ENCODE assay signal across 19 mouse cellular contexts in genomic region chr4:116063855-116064254, GRCm38 (mm10). TPM values are rescaled to one million over a fixed set of nuclear protein-coding genes. Genes with fewer than 3 reads are reported as not detected.
A peak's percentile ranks its signal among the peaks of the same experiment; 100 is the strongest.
DNase-seq lines count a peak whose midpoint lies in the region; ATAC-seq and TF ChIP-seq lines count a peak whose summit lies in the region.
"Had no signal": no experiment of that assay in that cellular context is flagged by ENCODE, and none has a peak within 500 bp of the region (broad histone marks: within the 10 kb centered on the region; RNA-seq: fewer than 3 reads in every experiment).

No protein-coding gene starts in this region.

- no peak for ATAC-seq in heart, embryonic 12.5 days (ENCODE audit: insufficient number of reproducible peaks, low FRiP score)
- ATAC-seq in liver, embryonic 11.5 days (replicated peaks; ENCODE audit: low FRiP score): peak; percentile 55; the same call in 1 of the 2 replicates
- peak; percentile 55; the same call in 1 of the 2 replicates for ATAC-seq in liver, embryonic 16.5 days (ENCODE audit: low read depth)
- ATAC-seq: forebrain, embryonic 15.5 days had no signal

- H3K36me3 ChIP-seq in heart, embryonic 12.5 days: peaks cover 37% of the 10 kb centered on the region
- peaks cover 25% of the 10 kb centered on the region for H3K36me3 ChIP-seq in liver, embryonic 11.5 days (ENCODE audit: control insufficient read depth, insufficient read depth, low read length)
- H3K36me3 ChIP-seq in liver, embryonic 16.5 days (ENCODE audit: control insufficient read depth, insufficient read depth): peaks cover 24% of the 10 kb centered on the region
- peaks cover 35% of the 10 kb centered on the region for H3K36me3 ChIP-seq in thymus, adult 2 months (ENCODE audit: control insufficient read depth, insufficient read depth, low read length)
- H3K36me3 ChIP-seq in kidney, adult 2 months (ENCODE audit: control insufficient read depth, insufficient read depth, low read length): peaks cover 7% of the 10 kb centered on the region

- H3K27me3 ChIP-seq in heart, embryonic 12.5 days (replicated peaks): no peaks in the 10 kb centered on the region
- no peaks in the 10 kb centered on the region for H3K27me3 ChIP-seq in liver, embryonic 11.5 days (replicated peaks; ENCODE audit: control insufficient read depth, insufficient read depth, low read length)
- no peaks in the 10 kb centered on the region for H3K27me3 ChIP-seq in liver, embryonic 16.5 days (ENCODE audit: control insufficient read depth, insufficient read depth, low read depth, low read length)
- H3K27me3 ChIP-seq in thymus, adult 2 months (ENCODE audit: control insufficient read depth, insufficient read depth, low read length): no peaks in the 10 kb centered on the region
- H3K27me3 ChIP-seq in kidney, adult 2 months (replicated peaks; ENCODE audit: control insufficient read depth, insufficient read depth, low read length): no peaks in the 10 kb centered on the region
- H3K27me3 ChIP-seq: embryonic facial prominence, embryonic 12.5 days; forebrain, embryonic 15.5 days had no signal

- H3K27ac ChIP-seq in heart, embryonic 12.5 days (ENCODE audit: poor library complexity, severe bottlenecking): no peak overlapping the region
- no peak overlapping the region for H3K27ac ChIP-seq in liver, embryonic 11.5 days (ENCODE audit: low read depth, low read length)
- H3K27ac ChIP-seq in liver, embryonic 16.5 days (ENCODE audit: low read length): no peak overlapping the region
- H3K27ac ChIP-seq in thymus, adult 2 months (ENCODE audit: control insufficient read depth, insufficient read depth, low read length): no peak overlapping the region
- H3K27ac ChIP-seq in kidney, adult 2 months (ENCODE audit: insufficient read depth, low read depth, low read length): no peak overlapping the region
- H3K27ac ChIP-seq: embryonic facial prominence, embryonic 12.5 days; forebrain, embryonic 15.5 days; heart, adult 2 months; hindbrain, embryonic 10.5 days; hindbrain, embryonic 14.5 days had no signal

- peaks cover 6% of the 10 kb centered on the region; the same call in 1 of the 2 replicates for H3K4me1 ChIP-seq in heart, embryonic 12.5 days (replicated peaks)
- peaks cover 3% of the 10 kb centered on the region; the same call in 1 of the 2 replicates for H3K4me1 ChIP-seq in liver, embryonic 11.5 days (replicated peaks; ENCODE audit: control insufficient read depth, insufficient read depth, low read length)
- no peaks in the 10 kb centered on the region for H3K4me1 ChIP-seq in liver, embryonic 16.5 days (ENCODE audit: control insufficient read depth, low read depth, low read length)
- H3K4me1 ChIP-seq in thymus, adult 2 months (replicated peaks; ENCODE audit: control insufficient read depth, insufficient read depth, low read length): no peaks in the 10 kb centered on the region
- H3K4me1 ChIP-seq in kidney, adult 2 months (ENCODE audit: control insufficient read depth, insufficient read depth, low read length): no peaks in the 10 kb centered on the region
- H3K4me1 ChIP-seq: embryonic facial prominence, embryonic 12.5 days; forebrain, embryonic 15.5 days; hindbrain, embryonic 10.5 days had no signal

- H3K4me3 ChIP-seq in heart, embryonic 12.5 days: no peak overlapping the region
- no peak overlapping the region for H3K4me3 ChIP-seq in liver, embryonic 11.5 days (ENCODE audit: low read depth, low read length)
- no peak overlapping the region for H3K4me3 ChIP-seq in liver, embryonic 16.5 days (ENCODE audit: low read depth, low read length)
- no peak overlapping the region for H3K4me3 ChIP-seq in thymus, adult 2 months (ENCODE audit: control insufficient read depth, insufficient read depth, low read length)
- H3K4me3 ChIP-seq in kidney, adult 2 months (ENCODE audit: insufficient read depth, low read depth, low read length): no peak overlapping the region
- H3K4me3 ChIP-seq: embryonic facial prominence, embryonic 12.5 days; forebrain, embryonic 15.5 days; heart, adult 2 months; hindbrain, embryonic 10.5 days had no signal

- TF ChIP-seq POLR2A in thymus, adult 2 months (IDR thresholded peaks at IDR 0.05; ENCODE audit: control insufficient read depth, extremely low read depth, insufficient read depth, low read length, poor library complexity): no peak
- no peak for TF ChIP-seq POLR2A in kidney, adult 2 months (IDR thresholded peaks at IDR 0.05; ENCODE audit: low read depth, low read length)

- WGBS in heart, embryonic 12.5 days: 11% methylated on average over 1 of the region's 1 CpGs
- WGBS in liver, embryonic 11.5 days: 8% methylated on average over 1 of the region's 1 CpGs
- WGBS in liver, embryonic 16.5 days (ENCODE audit: insufficient replicate concordance): 8% methylated on average over 1 of the region's 1 CpGs
- 85% methylated on average over 1 of the region's 1 CpGs for WGBS in thymus, adult 2 months
- WGBS in kidney, adult 2 months: 83% methylated on average over 1 of the region's 1 CpGs

- H3K4me2 ChIP-seq in heart, embryonic 12.5 days: no peak overlapping the region
- no peak overlapping the region for H3K4me2 ChIP-seq in liver, embryonic 11.5 days
- H3K4me2 ChIP-seq in liver, embryonic 16.5 days (ENCODE audit: low read depth, low read length): no peak overlapping the region
- H3K4me2 ChIP-seq: embryonic facial prominence, embryonic 12.5 days; forebrain, embryonic 15.5 days; heart, embryonic 11.5 days; hindbrain, embryonic 14.5 days had no signal

- intact Hi-C loops in left cerebral cortex, postnatal 25 days (cut with DNase I): no loop called here

- no peaks in the 10 kb centered on the region for H3K9me3 ChIP-seq in heart, embryonic 12.5 days (replicated peaks)
- H3K9me3 ChIP-seq in liver, embryonic 11.5 days (ENCODE audit: control insufficient read depth, low read length): no peaks in the 10 kb centered on the region
- H3K9me3 ChIP-seq in liver, embryonic 16.5 days (replicated peaks; ENCODE audit: control insufficient read depth, low read length): no peaks in the 10 kb centered on the region
- H3K9me3 ChIP-seq: embryonic facial prominence, embryonic 12.5 days; forebrain, embryonic 15.5 days; hindbrain, embryonic 10.5 days had no signal

- no peak overlapping the region for H3K9ac ChIP-seq in heart, embryonic 12.5 days
- no peak overlapping the region for H3K9ac ChIP-seq in liver, embryonic 11.5 days (ENCODE audit: low read depth, low read length)
- H3K9ac ChIP-seq in liver, embryonic 16.5 days (ENCODE audit: low read depth, low read length): no peak overlapping the region
- H3K9ac ChIP-seq: embryonic facial prominence, embryonic 12.5 days; forebrain, embryonic 15.5 days; hindbrain, embryonic 14.5 days had no signal

- TF ChIP-seq CTCF in thymus, adult 2 months (IDR thresholded peaks at IDR 0.05; ENCODE audit: borderline replicate concordance, control insufficient read depth, extremely low read depth, insufficient read depth, low read length, poor library complexity): no peak
- TF ChIP-seq CTCF in kidney, adult 2 months (conservative IDR thresholded peaks at IDR 0.05; ENCODE audit: insufficient read depth, insufficient read length, low read depth, low read length): no peak

- peak; percentile 31 for DNase-seq in heart, adult 11 months
- no peak for DNase-seq in liver, embryonic 11.5 days (ENCODE audit: low spot score)
- DNase-seq in thymus, adult 2 months: no peak
- DNase-seq in kidney, adult 2 months: no peak
- DNase-seq in left cerebral cortex, postnatal 25 days (ENCODE audit: low spot score in 2 of 2): no peak
- DNase-seq: adrenal gland, adult 8-10 months; adrenal gland, postnatal 36 days; cerebellum, adult 11 months; cerebellum, adult 8-10 months; cerebellum, postnatal 25 days; gastrocnemius, postnatal 10 days; heart, adult 2 months had no signal

RNA-seq across cellular contexts. Expression of gene Nsun4, which starts 10.2 kb away (rescaled TPM):
- polyA plus RNA-seq in heart, embryonic 12.5 days (2016; fragmentation: Nextera tagmentation; extraction: Ambion mirVana): 24.9 and 28.8 TPM in 2 replicates
- 17.8 and 19.5 TPM in 2 replicates for polyA plus RNA-seq in liver, embryonic 11.5 days (2014; fragmentation: Nextera tagmentation; extraction: Ambion mirVana)
- 8.6 and 8.9 TPM in 2 replicates for polyA plus RNA-seq in liver, embryonic 16.5 days (2015; fragmentation: Nextera tagmentation; extraction: Ambion mirVana)
- polyA plus RNA-seq in thymus, adult 2 months (2012; rRNA removed): 15.9 and 19.1 TPM in 2 replicates
- polyA plus RNA-seq in kidney, adult 2 months (2012; rRNA removed): 14.5 and 16.7 TPM in 2 replicates
- 10 to 100 TPM; 10.7 to 11.4 TPM for total RNA-seq in left cerebral cortex, postnatal 25 days (2021)

RNA-seq across cellular contexts. Expression of gene Uqcrh, which starts 11.0 kb away (rescaled TPM):
- 868 and 885 TPM in 2 replicates for polyA plus RNA-seq in heart, embryonic 12.5 days (2016; fragmentation: Nextera tagmentation; extraction: Ambion mirVana)
- polyA plus RNA-seq in liver, embryonic 11.5 days (2014; fragmentation: Nextera tagmentation; extraction: Ambion mirVana): 483 and 529 TPM in 2 replicates
- 296 and 326 TPM in 2 replicates for polyA plus RNA-seq in liver, embryonic 16.5 days (2015; fragmentation: Nextera tagmentation; extraction: Ambion mirVana)
- 133 and 213 TPM in 2 replicates for polyA plus RNA-seq in thymus, adult 2 months (2012; rRNA removed)
- 355 and 608 TPM in 2 replicates for polyA plus RNA-seq in kidney, adult 2 months (2012; rRNA removed)
- total RNA-seq in left cerebral cortex, postnatal 25 days (2021): 100 to 1,000 TPM; 444 to 446 TPM

RNA-seq across cellular contexts. Expression of gene Lrrc41, which starts 11.2 kb away (rescaled TPM):
- 60.2 and 63.3 TPM in 2 replicates for polyA plus RNA-seq in heart, embryonic 12.5 days (2016; fragmentation: Nextera tagmentation; extraction: Ambion mirVana)
- 67.6 and 70.8 TPM in 2 replicates for polyA plus RNA-seq in liver, embryonic 11.5 days (2014; fragmentation: Nextera tagmentation; extraction: Ambion mirVana)
- 24.3 and 26.1 TPM in 2 replicates for polyA plus RNA-seq in liver, embryonic 16.5 days (2015; fragmentation: Nextera tagmentation; extraction: Ambion mirVana)
- 66.1 and 67.1 TPM in 2 replicates for polyA plus RNA-seq in thymus, adult 2 months (2012; rRNA removed)
- polyA plus RNA-seq in kidney, adult 2 months (2012; rRNA removed): 47.3 and 56.4 TPM in 2 replicates
- total RNA-seq in left cerebral cortex, postnatal 25 days (2021): 10 to 100 TPM; 45.3 to 47.7 TPM

RNA-seq across cellular contexts. Expression of gene Faah, which starts 46.1 kb away (rescaled TPM):
- polyA plus RNA-seq in heart, embryonic 12.5 days (2016; fragmentation: Nextera tagmentation; extraction: Ambion mirVana): 1.3 and 1.5 TPM in 2 replicates
- 3.9 and 4.7 TPM in 2 replicates for polyA plus RNA-seq in liver, embryonic 11.5 days (2014; fragmentation: Nextera tagmentation; extraction: Ambion mirVana)
- 12.2 and 14.5 TPM in 2 replicates for polyA plus RNA-seq in liver, embryonic 16.5 days (2015; fragmentation: Nextera tagmentation; extraction: Ambion mirVana)
- polyA plus RNA-seq in thymus, adult 2 months (2012; rRNA removed): 77.2 and 88.1 TPM in 2 replicates
- 34.7 and 38.6 TPM in 2 replicates for polyA plus RNA-seq in kidney, adult 2 months (2012; rRNA removed)
- total RNA-seq in left cerebral cortex, postnatal 25 days (2021): 10 to 100 TPM; 88.4 to 89.8 TPM

RNA-seq across cellular contexts. Expression of gene Rad54l, which starts 59.6 kb away (rescaled TPM):
- 25.1 and 25.9 TPM in 2 replicates for polyA plus RNA-seq in heart, embryonic 12.5 days (2016; fragmentation: Nextera tagmentation; extraction: Ambion mirVana)
- 59.4 and 61.7 TPM in 2 replicates for polyA plus RNA-seq in liver, embryonic 11.5 days (2014; fragmentation: Nextera tagmentation; extraction: Ambion mirVana)
- polyA plus RNA-seq in liver, embryonic 16.5 days (2015; fragmentation: Nextera tagmentation; extraction: Ambion mirVana): 23.1 and 23.7 TPM in 2 replicates
- 12.7 and 15.4 TPM in 2 replicates for polyA plus RNA-seq in thymus, adult 2 months (2012; rRNA removed)
- polyA plus RNA-seq in kidney, adult 2 months (2012; rRNA removed): 0.31 and 0.33 TPM in 2 replicates
- under 1 TPM; 0.32 to 0.64 TPM for total RNA-seq in left cerebral cortex, postnatal 25 days (2021)
